Mouse (Mus musculus): ENCODE measurements around the gene Crlf1. TPM values are rescaled to one million over a fixed set of nuclear protein-coding genes. Genes with fewer than 3 reads are reported as not detected.

Crlf1 gene
- total RNA-seq, 2 experiments from 2014 or later = 2.5 to 3.7 TPM

GRCm38 (mm10) chr8:70467229-70467725 lies 25.7 kb upstream of the Crlf1 start:
- no peak for ATAC-seq (replicated peaks; ENCODE audit: low FRiP score, poor library complexity, severe bottlenecking)

GRCm38 (mm10) chr8:70467907-70468306 lies 25.1 kb upstream of the Crlf1 start:
- no peak for ATAC-seq (replicated peaks; ENCODE audit: low FRiP score, poor library complexity, severe bottlenecking)

GRCm38 (mm10) chr8:70468733-70469132 lies 24.2 kb upstream of the Crlf1 start:
- ATAC-seq (replicated peaks; ENCODE audit: low FRiP score, poor library complexity, severe bottlenecking) = no peak

- no peak for ATAC-seq (replicated peaks; ENCODE audit: low FRiP score, poor library complexity, severe bottlenecking)
These were observed 23.6 kb upstream of the Crlf1 start for GRCm38 (mm10) chr8:70469295-70469916.

DNA sequence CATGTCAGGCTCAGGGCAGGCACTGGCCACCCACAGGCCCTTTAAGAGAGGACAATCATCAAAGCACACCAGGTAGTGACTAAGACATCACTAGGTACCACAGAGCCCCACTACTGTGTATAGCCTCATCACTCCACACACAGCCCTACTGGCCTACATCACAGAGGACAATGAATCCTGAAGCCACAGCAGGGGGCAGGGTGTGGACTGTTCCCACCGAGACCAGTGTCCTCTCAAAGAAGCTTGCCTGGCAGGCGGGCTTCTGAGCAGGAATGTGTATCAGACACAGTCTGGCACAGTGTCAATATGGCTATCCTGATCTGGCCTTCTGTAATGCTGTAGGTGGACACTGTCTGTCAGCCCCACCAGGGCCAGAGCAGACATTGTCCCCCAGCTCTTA lies 23.0 kb upstream of the Crlf1 start:
- ATAC-seq (replicated peaks; ENCODE audit: low FRiP score, poor library complexity, severe bottlenecking) = no peak

- no peak for ATAC-seq (replicated peaks; ENCODE audit: low FRiP score, poor library complexity, severe bottlenecking)
These were observed 21.1 kb upstream of the Crlf1 start for GRCm38 (mm10) chr8:70471856-70472255.

DNA sequence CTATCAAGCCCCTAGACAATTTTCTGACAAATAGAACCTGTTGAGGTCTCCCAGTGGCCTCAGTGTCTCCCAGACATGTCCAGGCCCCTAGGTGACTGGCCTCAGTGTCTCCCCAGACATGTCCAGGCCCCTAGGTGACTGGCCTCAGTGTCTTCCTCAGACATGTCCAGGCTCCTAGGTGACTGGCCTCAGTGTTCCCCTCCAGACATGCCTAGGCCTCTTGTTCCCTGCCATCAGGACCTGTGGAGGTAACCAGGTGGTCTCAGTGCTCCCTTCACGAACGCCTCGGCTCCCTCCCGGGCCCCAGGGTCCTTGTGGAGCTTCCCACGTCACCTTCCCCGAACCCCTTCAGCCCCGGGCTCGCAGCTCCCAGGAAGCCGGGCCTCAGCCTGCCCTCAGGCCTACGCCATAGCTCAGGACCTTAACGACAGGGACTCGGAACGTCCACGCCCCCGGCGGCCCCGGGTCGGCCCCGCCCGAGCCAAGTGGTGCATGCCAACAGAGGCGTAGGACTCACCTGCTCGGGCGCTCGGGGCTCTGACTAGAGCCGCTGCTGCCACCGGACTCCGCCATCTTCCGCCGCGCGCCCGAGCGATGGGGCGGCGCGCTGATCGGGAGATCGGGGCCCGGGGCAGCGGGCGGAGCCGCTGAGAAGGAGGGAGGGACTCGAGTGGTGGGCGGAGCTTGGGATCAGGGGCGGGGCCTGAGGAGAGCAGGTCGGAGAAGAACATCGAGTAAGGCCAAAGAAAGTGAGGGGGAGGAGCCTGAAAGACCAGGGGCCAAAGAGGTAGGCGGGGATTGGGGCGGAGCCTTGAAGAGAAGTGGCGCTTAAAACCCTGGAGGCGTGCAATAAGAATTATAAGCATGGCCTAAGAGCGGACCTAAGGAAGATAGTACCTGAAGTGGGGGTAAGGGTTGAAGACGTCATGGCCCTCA lies 16.4 kb upstream of the Crlf1 start, which contains the start of gene Klhl26:
Gene Klhl26 (minus strand): TSS at position 636 of the 936 bp plus-strand sequence.
- peak; percentile 90 for ATAC-seq (replicated peaks; ENCODE audit: low FRiP score, poor library complexity, severe bottlenecking)

DNA sequence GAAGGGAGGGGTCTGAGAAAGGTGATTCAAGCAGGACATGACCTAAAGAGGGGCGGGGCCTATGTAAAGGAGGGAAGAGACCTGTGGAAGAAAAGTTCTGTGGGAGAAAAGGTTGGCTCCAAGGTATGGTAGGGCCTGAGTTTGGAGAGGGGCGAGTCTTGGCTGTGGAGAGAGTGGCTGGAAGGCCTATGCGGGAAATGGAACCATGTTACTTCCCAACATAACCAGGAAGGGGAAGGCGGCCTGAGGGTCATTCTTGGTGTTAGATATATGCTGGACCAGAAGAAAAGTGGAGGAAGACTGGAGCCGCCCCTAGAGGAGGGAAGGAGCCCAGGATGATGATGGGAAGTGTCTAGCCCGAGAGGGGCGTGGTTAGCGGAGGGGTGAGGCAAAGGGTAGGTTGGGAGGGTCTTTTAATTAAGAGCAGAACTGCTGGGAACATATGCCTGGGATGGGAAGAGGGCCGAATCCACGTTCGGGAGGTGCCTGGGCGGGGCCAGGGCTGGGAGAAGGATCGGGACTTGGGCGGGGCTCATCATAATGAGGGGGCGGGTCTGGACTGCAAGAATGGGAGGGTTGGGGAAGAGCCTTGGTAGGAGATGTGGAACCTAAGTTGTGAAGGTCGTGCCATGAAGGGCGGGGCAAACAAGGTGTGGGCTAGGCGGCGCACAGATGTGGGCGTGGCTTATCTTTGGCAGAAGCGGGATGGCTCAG lies 15.5 kb upstream of the Crlf1 start:
- ATAC-seq (replicated peaks; ENCODE audit: low FRiP score, poor library complexity, severe bottlenecking) = peak; percentile 18

DNA sequence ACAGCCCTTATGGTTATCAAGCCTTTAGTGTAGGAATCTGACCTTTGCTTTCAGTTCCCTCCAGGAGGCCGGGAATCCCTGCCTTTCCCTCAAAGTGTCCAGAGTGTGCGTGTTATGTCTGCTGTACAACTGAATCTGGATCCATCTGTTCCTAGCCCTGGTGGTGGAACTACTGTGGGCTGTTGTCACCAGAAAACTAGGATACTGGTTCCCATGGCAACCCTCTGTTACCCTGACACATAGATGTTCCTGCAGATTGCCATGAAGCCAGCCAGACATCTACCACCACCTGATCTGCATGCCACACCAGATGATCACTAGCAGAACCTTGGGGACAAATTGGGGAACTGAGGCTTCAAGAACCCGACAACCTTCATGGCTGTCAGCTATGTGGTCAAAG lies 11.1 kb upstream of the Crlf1 start:
- ATAC-seq (replicated peaks; ENCODE audit: low FRiP score, poor library complexity, severe bottlenecking) = no peak

DNA sequence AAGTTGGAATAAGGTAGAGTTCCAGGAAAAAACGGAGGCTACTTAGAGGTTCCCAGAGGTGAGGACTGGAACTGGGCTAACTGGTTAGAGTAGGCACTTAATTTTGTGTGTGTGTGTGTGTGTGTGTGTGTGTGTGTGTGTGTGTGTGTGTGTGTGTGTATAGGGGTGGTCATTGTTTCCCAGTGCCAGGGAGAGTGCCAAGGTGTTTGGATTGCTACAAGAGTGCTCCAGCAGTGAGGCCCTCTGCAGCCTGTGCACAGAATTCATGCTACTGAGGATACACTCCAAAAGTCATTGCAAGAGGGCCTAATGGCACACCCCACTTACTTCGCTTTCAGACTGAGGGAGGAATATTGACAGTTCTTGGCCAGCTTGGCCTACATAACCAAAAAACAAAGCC lies 10.0 kb upstream of the Crlf1 start:
- ATAC-seq (replicated peaks; ENCODE audit: low FRiP score, poor library complexity, severe bottlenecking) = no peak

GRCm38 (mm10) chr8:70486191-70486681 lies 6.7 kb upstream of the Crlf1 start:
- ATAC-seq (replicated peaks; ENCODE audit: low FRiP score, poor library complexity, severe bottlenecking) = no peak

- ATAC-seq (replicated peaks; ENCODE audit: low FRiP score, poor library complexity, severe bottlenecking) = no peak
These were observed 5.9 kb upstream of the Crlf1 start, which contains the start of gene Tmem59l for GRCm38 (mm10) chr8:70486941-70487520. Gene Tmem59l, minus strand, starts transcription at chr8:70487358.

- no peak for ATAC-seq (replicated peaks; ENCODE audit: low FRiP score, poor library complexity, severe bottlenecking)
These were observed 4.8 kb upstream of the Crlf1 start for GRCm38 (mm10) chr8:70487993-70488796.

DNA sequence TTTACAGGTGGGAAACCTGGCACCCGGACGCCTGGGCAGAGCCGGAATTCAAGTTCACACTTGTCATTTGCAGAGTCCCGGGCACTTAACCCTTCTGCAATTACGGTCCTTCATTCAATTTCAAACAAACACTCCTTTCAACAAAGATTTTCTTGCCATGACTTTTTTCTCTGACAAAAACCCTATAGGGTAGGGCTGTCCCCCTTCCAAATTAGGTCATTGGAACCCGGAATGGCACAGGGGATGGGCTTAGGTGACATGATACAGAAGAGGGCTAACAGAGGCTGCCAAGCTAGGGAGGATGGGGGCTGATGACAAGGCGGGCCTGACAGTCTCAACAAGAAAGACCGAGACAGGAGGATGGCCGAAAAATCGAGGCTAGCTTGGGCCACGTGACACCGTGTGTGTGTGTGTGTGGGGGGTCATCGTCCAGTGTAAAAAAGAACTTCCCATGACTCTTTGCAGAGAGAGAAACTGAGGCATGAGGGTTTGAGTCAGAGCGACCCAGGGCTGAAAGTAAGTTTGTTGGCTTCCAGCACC lies 4.0 kb upstream of the Crlf1 start:
- no peak for ATAC-seq (replicated peaks; ENCODE audit: low FRiP score, poor library complexity, severe bottlenecking)

GRCm38 (mm10) chr8:70489576-70489975 lies 3.4 kb upstream of the Crlf1 start:
- no peak for ATAC-seq (replicated peaks; ENCODE audit: low FRiP score, poor library complexity, severe bottlenecking)

- ATAC-seq (replicated peaks; ENCODE audit: low FRiP score, poor library complexity, severe bottlenecking) = no peak
These were observed 2.7 kb upstream of the Crlf1 start for GRCm38 (mm10) chr8:70490061-70490879.

- ATAC-seq (replicated peaks; ENCODE audit: low FRiP score, poor library complexity, severe bottlenecking) = no peak
These were observed 2.0 kb upstream of the Crlf1 start for GRCm38 (mm10) chr8:70490880-70491495.
